Mouse (Mus musculus): Measurements from ENCODE around the gene Aes. TPM values are rescaled to one million over a fixed set of nuclear protein-coding genes. Genes with fewer than 3 reads are reported as not detected.

The Aes gene
- total RNA-seq (2021), result 100 to 1,000 TPM; 614 to 667 TPM
- long read RNA-seq, experiment 1, transcript Aes-201 (7 exons, 1,411 nt), result major isoform, 492 of 554 reads
- long read RNA-seq, experiment 1, partial matches to known transcripts, result 22 of 554 reads
- long read RNA-seq, experiment 1, other reads (novel, unspliced or antisense), result 37 of 554 reads
- long read RNA-seq, experiment 2, transcript Aes-201 (7 exons, 1,411 nt), result major isoform, 603 of 676 reads
- long read RNA-seq, experiment 2, partial matches to known transcripts, result 4 of 676 reads
- long read RNA-seq, experiment 2, other reads (novel, unspliced or antisense), result 67 of 676 reads

DNA sequence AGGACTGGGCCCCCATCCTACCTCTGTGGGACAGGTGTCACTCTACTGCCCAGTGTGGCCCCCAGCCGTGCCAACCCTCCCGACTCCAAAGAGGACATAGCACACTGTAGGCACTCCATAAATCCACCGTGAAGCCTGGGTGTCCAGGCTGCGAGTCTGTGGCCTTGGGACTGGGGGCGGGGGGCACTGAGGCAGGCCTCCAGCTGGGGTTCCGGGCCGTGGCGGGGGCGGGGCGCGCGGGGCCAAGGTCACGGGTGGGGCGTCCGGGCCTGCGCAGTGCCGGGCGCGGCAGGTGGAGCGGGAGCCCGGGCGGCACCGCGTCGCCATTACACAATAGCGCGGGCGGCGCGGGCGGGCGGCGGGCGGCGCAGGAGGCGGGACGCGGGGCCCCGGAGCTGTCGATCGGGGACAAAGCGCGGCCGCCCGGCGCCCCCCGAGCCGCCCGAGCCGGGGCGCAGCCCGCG is at the start of gene Aes:
Gene Aes, plus strand, starts transcription at position 326 of the 464 bp plus-strand sequence.
- peak; percentile 80 for DNase-seq

GRCm38 (mm10) chr10:81510246-81510810 is 49.0 kb upstream of the Aes start:
- DNase-seq, result no peak

GRCm38 (mm10) chr10:81513798-81514197 is 45.5 kb upstream of the Aes start:
- DNase-seq, result no peak

- no peak for DNase-seq
These were observed 42.1 kb upstream of the Aes start for GRCm38 (mm10) chr10:81517227-81517626.

DNA sequence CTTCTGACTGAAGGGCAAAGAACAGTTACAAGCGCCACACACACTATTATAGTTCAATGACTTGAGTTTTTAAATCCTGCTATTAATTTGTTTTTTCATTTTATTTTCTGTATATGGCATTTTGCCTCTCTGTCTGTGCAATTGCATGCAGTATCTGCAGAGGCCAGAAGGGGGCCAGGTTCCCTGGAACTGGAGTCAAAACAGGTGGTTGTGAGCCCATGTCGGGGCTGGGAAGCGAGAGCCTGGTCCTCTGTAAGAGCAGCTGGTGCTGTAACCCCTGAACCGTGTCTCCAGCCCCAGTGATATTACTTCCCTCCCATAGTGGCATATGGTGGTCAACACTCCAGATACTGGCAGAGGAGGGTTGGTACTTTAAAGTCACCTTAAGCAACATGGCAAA is 40.7 kb upstream of the Aes start:
- peak; percentile 79 for DNase-seq

- DNase-seq, result no peak
These were observed 39.9 kb upstream of the Aes start for GRCm38 (mm10) chr10:81519227-81519977.

GRCm38 (mm10) chr10:81519978-81520365 is 39.3 kb upstream of the Aes start:
- DNase-seq, result no peak

- DNase-seq, result no peak
These were observed 36.1 kb upstream of the Aes start for GRCm38 (mm10) chr10:81523142-81523541.

- no peak for DNase-seq
These were observed 35.7 kb upstream of the Aes start for GRCm38 (mm10) chr10:81523570-81523969.

GRCm38 (mm10) chr10:81524051-81524605 is 35.2 kb upstream of the Aes start, which contains the start of gene Gna15:
Gene Gna15 (minus strand): TSS chr10:81524225.
- DNase-seq, result no peak

DNA sequence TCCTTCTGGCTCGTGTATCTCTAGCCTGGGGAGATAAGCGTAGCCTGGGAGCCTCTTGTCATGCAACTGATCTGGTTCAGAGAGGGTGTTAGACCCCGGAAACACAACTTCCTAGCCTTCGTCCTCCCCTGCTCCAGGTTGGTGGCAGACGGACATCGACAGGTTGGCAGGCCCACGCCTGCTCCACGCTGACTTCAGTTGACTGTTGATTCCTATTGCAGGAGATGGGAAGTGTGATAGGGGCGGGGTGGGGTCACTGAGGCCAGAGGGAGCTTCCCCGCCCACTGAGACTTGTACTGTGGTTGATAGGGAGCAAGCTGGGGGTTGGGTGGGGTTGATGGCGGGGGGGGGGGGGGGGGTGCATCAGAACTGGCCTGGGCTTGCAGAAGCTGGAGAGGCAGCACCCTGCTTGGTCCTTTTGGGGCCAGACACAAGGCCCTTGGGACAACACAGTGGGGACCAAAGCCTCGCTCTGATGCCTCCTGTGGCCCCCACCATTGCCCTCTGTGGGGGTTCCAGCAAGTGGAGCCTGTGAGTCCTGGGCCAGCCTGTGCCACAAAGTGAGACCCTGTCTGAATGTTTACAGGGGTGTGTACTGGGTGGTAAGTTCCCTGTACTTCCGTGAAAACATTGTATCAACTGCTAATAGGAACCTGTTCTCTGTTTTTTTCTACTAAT is 34.1 kb upstream of the Aes start:
- no peak for DNase-seq

DNA sequence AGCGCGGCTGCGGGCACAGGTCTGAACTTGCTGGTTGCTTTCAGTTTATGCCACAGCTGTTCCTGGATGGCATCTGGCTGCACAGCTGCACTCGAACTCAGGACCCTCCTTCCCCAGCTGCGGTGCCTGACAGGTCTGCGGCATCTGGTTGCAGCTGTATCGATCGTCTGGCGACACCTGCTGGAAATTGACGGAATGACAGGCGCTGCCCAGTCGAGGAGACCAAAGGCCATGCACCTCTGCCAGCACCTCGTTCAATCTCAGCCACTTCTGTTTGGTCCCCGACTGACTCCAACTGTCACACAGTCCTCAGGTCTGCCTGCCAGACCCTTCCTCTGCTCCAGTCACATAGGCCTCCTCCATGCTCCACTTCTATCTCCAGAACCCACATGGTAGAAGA is 32.5 kb upstream of the Aes start:
- peak; percentile 88 for DNase-seq

DNA sequence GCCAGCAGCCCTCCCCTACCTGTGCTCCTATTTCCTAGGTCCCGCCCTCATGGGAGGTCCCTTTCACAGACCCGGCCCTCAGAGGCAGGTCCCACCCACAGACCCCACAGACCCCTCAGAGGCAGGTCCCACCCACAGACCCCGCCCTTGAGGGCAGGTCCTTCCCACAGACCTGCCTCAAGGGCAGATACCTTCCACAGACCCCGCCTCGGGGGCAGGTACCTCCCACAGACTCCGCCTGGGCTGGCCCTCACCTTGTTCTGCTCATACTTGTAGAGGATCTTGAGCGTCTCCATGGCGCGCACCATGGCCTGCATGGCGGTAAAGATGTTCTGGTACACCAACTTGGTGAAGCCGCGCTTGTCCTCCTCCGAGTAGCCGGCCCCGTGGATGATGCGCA is 24.5 kb upstream of the Aes start:
- no peak for DNase-seq

- peak; percentile 56 for DNase-seq
These were observed 22.6 kb upstream of the Aes start for GRCm38 (mm10) chr10:81536734-81537133.

GRCm38 (mm10) chr10:81537429-81537828 is 21.9 kb upstream of the Aes start:
- no peak for DNase-seq

GRCm38 (mm10) chr10:81538321-81539048 is 20.8 kb upstream of the Aes start:
- DNase-seq, result no peak

- no peak for DNase-seq
These were observed 17.9 kb upstream of the Aes start for GRCm38 (mm10) chr10:81541363-81541762.

GRCm38 (mm10) chr10:81541803-81542202 is 17.5 kb upstream of the Aes start:
- DNase-seq, result peak; percentile 60

DNA sequence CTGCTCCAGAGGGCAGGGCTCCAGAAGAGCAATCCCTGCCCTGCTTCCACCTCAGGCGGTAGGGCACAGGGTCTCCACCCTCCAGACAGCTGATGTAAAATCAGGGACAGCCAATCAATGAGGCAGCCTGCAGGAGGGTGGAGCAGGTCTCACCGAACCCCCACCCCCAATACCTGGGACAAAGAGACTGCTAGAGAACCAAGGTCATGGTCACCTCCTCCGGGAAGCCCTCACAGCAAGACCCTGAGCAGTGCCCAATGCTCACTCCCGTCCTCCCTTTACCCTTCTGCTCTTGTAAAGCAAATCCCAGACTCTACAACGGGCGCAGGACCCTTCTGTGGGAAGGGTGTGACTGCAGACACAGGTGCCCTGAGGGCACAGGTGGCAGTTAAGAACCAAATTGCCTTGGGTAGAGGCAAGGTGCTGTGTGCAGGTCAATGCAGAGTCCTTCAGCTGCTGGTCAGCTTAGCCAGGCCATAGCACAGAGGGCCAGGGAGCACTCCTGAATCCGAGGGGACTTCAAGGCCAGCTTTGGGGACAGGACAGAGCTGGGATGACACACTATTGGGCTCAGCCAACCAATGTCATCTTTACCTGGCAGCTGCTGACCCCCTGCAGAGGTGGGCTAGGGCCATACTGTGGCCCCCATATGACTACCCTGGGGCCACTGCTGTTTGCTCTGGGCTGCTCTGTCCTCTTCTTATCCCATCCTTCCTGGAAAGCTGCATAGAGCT is 16.4 kb upstream of the Aes start:
- DNase-seq, result no peak

DNA sequence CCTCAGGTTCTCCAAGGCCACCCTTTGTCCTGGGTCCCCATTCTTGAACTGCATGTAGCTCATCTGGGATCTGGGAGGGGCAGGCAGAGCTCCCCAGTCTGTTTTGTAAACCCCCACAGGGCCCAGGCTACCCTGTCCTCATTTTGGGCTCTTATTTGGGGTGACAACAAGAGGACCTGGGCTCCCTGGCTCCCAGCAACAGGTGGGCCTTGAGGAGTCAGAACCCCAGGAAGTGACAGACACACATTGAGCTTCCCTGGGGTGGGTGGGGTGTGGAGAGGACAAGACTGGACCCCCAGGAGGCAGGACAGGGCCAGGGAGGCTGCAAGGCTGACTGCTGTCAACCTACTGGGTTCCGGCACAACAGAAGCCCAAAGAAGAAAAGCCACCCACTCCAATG is 15.7 kb upstream of the Aes start:
- DNase-seq, result no peak
